Mouse (Mus musculus) G1E (cell line): Measurements from ENCODE around the gene Ntm. TPM values are rescaled to one million over a fixed set of nuclear protein-coding genes. Genes with fewer than 3 reads are reported as not detected.

ENCODE experiments used
- ATAC-seq: 2 replicates; pipeline ENCODE4 v1.8.0; 2016; ENCODE audit warnings: mild to moderate bottlenecking; ENCODE audit not compliant: insufficient number of reproducible peaks, poor library complexity, low FRiP score, severe bottlenecking; ENCODE audit errors: extremely low read depth
- DNase-seq: peaks from one replicate; pipeline ENCODE4 v3.0.0; 2012; ENCODE audit warnings: low spot score
- H3K27me3 ChIP-seq: 2 replicates; pipeline ENCODE4 v1.6.1; 2012; ENCODE audit warnings: mild to moderate bottlenecking, low read length, inconsistent platforms; ENCODE audit not compliant: insufficient read depth
- H3K36me3 ChIP-seq: replicated peaks from 2 replicates; pipeline ENCODE3; 2012; ENCODE audit warnings: mild to moderate bottlenecking, inconsistent platforms
- H3K4me1 ChIP-seq: 2 replicates; pipeline ENCODE4 v1.6.1; 2012; ENCODE audit warnings: low read depth, low read length, inconsistent platforms, mixed read lengths; ENCODE audit not compliant: insufficient read depth
- H3K4me3 ChIP-seq: 2 replicates; pipeline ENCODE4 v1.5.1; 2012; ENCODE audit warnings: low read depth, mild to moderate bottlenecking, inconsistent platforms, low read length, moderate library complexity, mixed read lengths
- H3K9me3 ChIP-seq: replicated peaks from 2 replicates; pipeline ENCODE4 v1.6.1; 2012; ENCODE audit warnings: inconsistent platforms
- CTCF ChIP-seq: IDR thresholded peaks from 2 replicates; pipeline ENCODE4 v1.5.1; 2012; ENCODE audit warnings: low read depth, low read length, inconsistent platforms, mixed read lengths
- GATA1 ChIP-seq: IDR thresholded peaks from 2 replicates; pipeline ENCODE4 v1.6.1; 2012; ENCODE audit warnings: borderline replicate concordance, low read length, inconsistent platforms, mixed read lengths
- GATA2 ChIP-seq: IDR thresholded peaks from 2 replicates; pipeline ENCODE4 v1.6.1; 2012; ENCODE audit warnings: low read depth, low read length, inconsistent platforms, borderline replicate concordance
- POLR2AphosphoS5 ChIP-seq: IDR thresholded peaks from 2 replicates; pipeline ENCODE4 v1.6.1; 2012; ENCODE audit warnings: low read depth, low read length, inconsistent platforms; ENCODE audit not compliant: insufficient replicate concordance
- TAL1 ChIP-seq: conservative IDR thresholded peaks from 2 replicates; pipeline ENCODE4 v1.6.1; 2012; ENCODE audit warnings: low read depth, low read length, inconsistent platforms, mixed read lengths
- polyA plus RNA-seq: library from polyadenylated mRNA; stranded (reverse); fragments of >175 nt; gene quantifications from 2 replicates; pipeline ENCODE4 v1.2.3, GENCODE M21; 2012
- total RNA-seq, 2 experiments: library from RNA; stranded (forward) in 1 of 2; stranded (reverse) in 1 of 2; fragments of 200-1000 nt in 1 of 2; fragments of >200 nt in 1 of 2; fragmentation: Nextera tagmentation in 1 of 2; gene quantifications; 2 replicates each; pipeline ENCODE4 v1.2.3; 2014 to 2017

Ntm gene
- total and polyA plus RNA-seq, 3 experiments = 0.11 TPM; not detected in 2

DNA sequence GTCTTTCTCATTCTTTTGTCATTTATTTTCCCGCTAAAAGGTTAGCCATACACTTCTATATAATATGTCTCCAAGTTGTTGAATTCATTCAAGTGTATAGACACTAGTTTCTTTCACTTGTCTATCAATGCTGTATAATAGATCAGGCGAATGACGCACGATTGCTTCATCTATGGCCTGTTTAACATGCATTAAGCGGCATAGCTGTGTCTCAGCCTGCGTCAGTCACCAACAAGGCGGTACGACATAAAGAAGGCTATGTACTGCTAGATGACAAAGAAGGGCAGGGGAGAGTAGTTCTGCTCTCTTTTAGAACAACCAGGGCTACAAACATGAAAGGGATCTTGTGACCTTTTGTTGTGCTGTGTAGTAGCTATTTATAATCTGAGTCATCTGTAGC, 746.4 kb downstream of the Ntm start:
- Histone ChIP-seq H3K9me3 (peaks cover 17% of the 10 kb centered on the region), H3K4me3 (no peak overlapping the region), H3K36me3 (no peaks in the 10 kb centered on the region), H3K27me3 (no peaks in the 10 kb centered on the region), H3K4me1 (no peaks in the 10 kb centered on the region)
- DNase-seq = no peak
- ATAC-seq = no peak
- TF ChIP-seq POLR2AphosphoS5 (no peak), GATA2 (no peak), GATA1 (no peak), CTCF (no peak), TAL1 (no peak)

GRCm38 (mm10) chr9:29215796-29216195, 747.1 kb downstream of the Ntm start:
- TF ChIP-seq TAL1 (no peak), GATA1 (no peak), CTCF (no peak), GATA2 (no peak)
- peaks cover 17% of the 10 kb centered on the region for H3K9me3 ChIP-seq
- H3K4me3 ChIP-seq = no peak overlapping the region

DNA sequence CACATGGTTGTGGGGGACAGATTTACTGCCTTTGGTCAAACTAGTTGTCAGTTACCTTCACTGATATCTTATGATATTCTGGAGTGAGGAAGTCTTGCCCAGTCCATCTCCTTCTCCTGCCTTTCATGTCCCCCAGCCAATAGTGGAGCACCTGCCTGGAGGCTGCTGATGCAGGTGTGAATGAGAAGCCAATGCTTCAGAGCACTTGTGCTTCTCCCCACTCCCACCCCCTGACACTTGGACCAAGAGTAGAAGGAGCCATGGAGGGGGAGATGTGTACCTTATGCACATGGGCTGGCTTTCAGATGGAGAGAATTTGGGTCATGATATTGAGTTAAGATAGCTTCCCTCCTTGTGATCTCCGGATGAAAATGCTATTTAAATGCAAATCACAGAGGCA, 747.7 kb downstream of the Ntm start:
- H3K27me3 ChIP-seq = no peaks in the 10 kb centered on the region
- DNase-seq (no peak), ATAC-seq (no peak)

More at GRCm38 (mm10) chr9:29215796-29216195, 747.1 kb downstream of the Ntm start:
- no peak for ATAC-seq
- H3K27me3 ChIP-seq = no peaks in the 10 kb centered on the region
- H3K36me3 ChIP-seq = no peaks in the 10 kb centered on the region
- no peaks in the 10 kb centered on the region for H3K4me1 ChIP-seq
- DNase-seq = no peak

GRCm38 (mm10) chr9:29209243-29209642, 753.7 kb downstream of the Ntm start:
- no peaks in the 10 kb centered on the region for H3K27me3 ChIP-seq
- H3K4me1 ChIP-seq = no peaks in the 10 kb centered on the region
- H3K36me3 ChIP-seq = no peaks in the 10 kb centered on the region
- ATAC-seq (no peak), DNase-seq (no peak)
- H3K9me3 ChIP-seq = peaks cover 7% of the 10 kb centered on the region; the same call in 1 of the 2 replicates
- H3K4me3 ChIP-seq = no peak overlapping the region
- TF ChIP-seq TAL1 (no peak), POLR2AphosphoS5 (no peak), GATA1 (no peak), CTCF (no peak), GATA2 (no peak)

More for the DNA sequence above, 747.7 kb downstream of the Ntm start:
- H3K36me3 ChIP-seq = no peaks in the 10 kb centered on the region
- TF ChIP-seq CTCF = no peak
- no peak for TF ChIP-seq GATA1
- no peak for TF ChIP-seq TAL1
- TF ChIP-seq GATA2 = no peak
- TF ChIP-seq POLR2AphosphoS5 = no peak
- H3K4me3 ChIP-seq = no peak overlapping the region
- no peaks in the 10 kb centered on the region for H3K4me1 ChIP-seq
- peaks cover 12% of the 10 kb centered on the region for H3K9me3 ChIP-seq

- no peaks in the 10 kb centered on the region for H3K4me1 ChIP-seq
- ATAC-seq (no peak), DNase-seq (no peak)
- no peak overlapping the region for H3K4me3 ChIP-seq
- H3K36me3 ChIP-seq = no peaks in the 10 kb centered on the region
- TF ChIP-seq TAL1 = no peak
- no peak for TF ChIP-seq GATA2
- TF ChIP-seq POLR2AphosphoS5 = no peak
- no peak for TF ChIP-seq GATA1
- no peak for TF ChIP-seq CTCF
- H3K9me3 ChIP-seq = peaks cover 7% of the 10 kb centered on the region; the same call in 1 of the 2 replicates
- no peaks in the 10 kb centered on the region for H3K27me3 ChIP-seq
Measured at GRCm38 (mm10) chr9:29208142-29208541, 754.8 kb downstream of the Ntm start.

DNA sequence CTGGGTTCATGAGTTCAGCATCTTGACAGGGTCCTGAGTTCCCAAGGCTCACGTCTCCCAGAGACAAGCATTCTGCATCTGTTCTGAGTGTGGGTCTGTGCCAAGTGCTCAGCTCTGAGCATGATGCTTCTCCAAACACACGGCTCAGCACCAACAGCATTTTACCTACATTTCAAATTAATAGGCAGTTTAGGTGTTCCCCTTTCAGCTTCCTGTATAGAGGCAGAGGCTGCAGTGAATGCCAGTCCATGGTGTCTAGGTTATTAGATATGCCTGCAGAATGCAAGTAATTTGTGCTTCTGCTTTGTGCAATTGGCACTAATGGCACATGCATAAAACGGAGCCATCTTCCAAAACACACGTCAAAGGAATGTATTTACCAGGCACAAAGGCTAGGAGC, 757.3 kb downstream of the Ntm start:
- Histone ChIP-seq H3K27me3 (no peaks in the 10 kb centered on the region), H3K4me1 (no peaks in the 10 kb centered on the region), H3K36me3 (no peaks in the 10 kb centered on the region), H3K4me3 (no peak overlapping the region), H3K9me3 (peaks cover 11% of the 10 kb centered on the region; the same call in 1 of the 2 replicates)
- TF ChIP-seq POLR2AphosphoS5 (no peak), GATA2 (no peak), GATA1 (no peak), CTCF (no peak), TAL1 (no peak)
- DNase-seq (no peak), ATAC-seq (no peak)

DNA sequence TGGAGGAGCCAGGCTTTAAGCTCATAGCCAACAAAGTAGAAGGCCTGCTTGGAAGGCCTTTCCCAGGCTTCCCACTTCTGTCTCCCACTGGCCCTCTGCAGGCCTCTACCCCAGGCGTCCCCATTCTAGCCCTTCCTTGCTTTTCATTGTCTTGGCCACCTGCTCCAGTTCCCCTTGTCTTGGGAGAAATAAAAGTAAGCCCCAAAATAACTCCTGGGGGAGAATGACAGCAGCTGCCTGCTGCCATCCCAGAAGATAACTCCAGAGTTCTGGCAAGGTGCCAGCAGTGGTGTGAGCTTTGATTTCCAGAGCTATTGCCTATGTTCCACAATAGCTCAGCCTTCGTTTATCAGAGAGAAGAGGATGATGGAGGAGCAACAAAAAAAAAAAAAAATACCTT, 760.7 kb downstream of the Ntm start:
- Histone ChIP-seq H3K27me3 (no peaks in the 10 kb centered on the region), H3K4me1 (no peaks in the 10 kb centered on the region), H3K9me3 (0 out of 2 replicates have a peak, but pooled peaks cover 7% of the 10 kb centered on the region), H3K36me3 (no peaks in the 10 kb centered on the region), H3K4me3 (no peak overlapping the region)
- TF ChIP-seq GATA1 (no peak), GATA2 (no peak), POLR2AphosphoS5 (no peak), CTCF (no peak), TAL1 (no peak)
- ATAC-seq (no peak), DNase-seq (no peak)
